Mouse (Mus musculus): ENCODE results near the gene Arap1. TPM values are rescaled to one million over a fixed set of nuclear protein-coding genes. Genes with fewer than 3 reads are reported as not detected.

The Arap1 gene
- polyA plus RNA-seq, 1 experiment from 2014 or later, result 33.9 TPM

DNA sequence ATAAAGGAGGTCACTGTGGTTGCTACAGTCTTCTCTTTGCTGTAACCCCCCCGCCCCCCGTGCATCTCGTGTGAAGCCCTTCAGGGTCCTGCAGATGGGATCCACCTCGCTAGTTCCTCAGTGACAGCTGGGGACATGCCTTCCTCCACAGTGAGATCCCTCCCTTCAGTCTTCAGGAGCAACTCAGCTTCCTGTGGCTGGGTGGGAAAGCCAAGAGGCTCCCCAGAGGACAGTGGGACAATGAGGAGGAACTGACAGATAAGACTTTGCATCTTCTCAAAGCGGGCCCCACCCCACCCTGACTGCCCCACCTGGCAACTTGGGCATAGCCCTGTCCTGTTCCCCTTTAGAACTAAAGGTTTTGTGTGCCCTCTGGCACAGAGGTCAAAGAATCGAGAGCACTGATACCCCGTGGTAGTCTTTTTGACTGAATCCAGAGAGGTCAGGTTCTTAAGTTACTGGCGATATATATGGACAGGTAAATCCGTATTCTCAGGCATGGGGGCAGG is 111.5 kb downstream of the Arap1 start:
- no peak for ATAC-seq (replicated peaks; ENCODE audit: low FRiP score)
- 56% methylated on average over 9 of the region's 9 CpGs for WGBS
- Histone ChIP-seq H3K36me3 (ENCODE audit: control insufficient read depth, insufficient read depth, low read length) (no peaks in the 10 kb centered on the region), H3K4me2 (no peak overlapping the region), H3K27me3 (replicated peaks; ENCODE audit: control insufficient read depth, insufficient read depth, low read length) (peaks cover 8% of the 10 kb centered on the region; the same call in 1 of the 2 replicates), H3K4me1 (replicated peaks; ENCODE audit: control insufficient read depth, insufficient read depth, low read length) (no peaks in the 10 kb centered on the region; the same call in 1 of the 2 replicates), H3K27ac (ENCODE audit: low read depth, low read length) (no peak overlapping the region), H3K9ac (ENCODE audit: low read depth, low read length) (no peak overlapping the region), H3K9me3 (ENCODE audit: control insufficient read depth, low read length) (no peaks in the 10 kb centered on the region), H3K4me3 (ENCODE audit: low read depth, low read length) (no peak overlapping the region)
- DNase-seq (ENCODE audit: low spot score), result no peak

DNA sequence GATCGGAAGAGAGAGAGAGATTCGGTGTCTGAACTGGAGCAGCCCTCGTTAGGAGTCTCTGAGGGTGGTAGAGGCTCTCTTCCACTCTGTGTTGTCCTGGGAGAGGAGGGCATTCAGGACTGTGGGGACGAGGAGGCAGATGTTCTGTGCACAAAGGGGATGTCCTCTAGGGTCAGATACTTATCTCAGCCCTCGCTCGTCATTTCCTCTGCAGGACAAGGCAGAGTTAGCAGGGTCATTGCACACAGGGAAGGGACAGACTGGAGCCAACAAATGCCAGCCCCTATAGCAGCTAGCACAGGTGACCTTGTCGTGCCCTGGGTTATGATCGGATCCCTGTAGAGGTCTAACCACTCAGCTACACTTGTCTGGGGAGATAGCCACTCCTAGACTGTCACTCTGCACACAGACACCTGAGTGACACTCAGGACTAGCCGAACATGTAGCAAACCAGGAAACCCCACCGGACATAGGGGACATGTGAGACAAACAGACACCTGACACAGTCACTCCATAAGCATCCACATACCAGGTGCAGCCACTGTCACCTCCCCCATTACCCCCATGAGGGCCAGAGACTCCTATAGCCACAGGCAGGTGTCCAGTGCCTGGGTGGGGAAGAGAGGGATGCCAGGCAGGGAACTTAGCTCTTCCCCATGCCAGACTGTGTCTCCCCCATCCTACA is 112.2 kb downstream of the Arap1 start:
- Histone ChIP-seq H3K36me3 (ENCODE audit: control insufficient read depth, insufficient read depth, low read length) (no peaks in the 10 kb centered on the region), H3K9me3 (ENCODE audit: control insufficient read depth, low read length) (no peaks in the 10 kb centered on the region), H3K9ac (ENCODE audit: low read depth, low read length) (no peak overlapping the region), H3K27ac (ENCODE audit: low read depth, low read length) (no peak overlapping the region), H3K4me3 (ENCODE audit: low read depth, low read length) (no peak overlapping the region), H3K4me2 (no peak overlapping the region), H3K27me3 (replicated peaks; ENCODE audit: control insufficient read depth, insufficient read depth, low read length) (peaks cover 8% of the 10 kb centered on the region; the same call in 1 of the 2 replicates), H3K4me1 (replicated peaks; ENCODE audit: control insufficient read depth, insufficient read depth, low read length) (no peaks in the 10 kb centered on the region; the same call in 1 of the 2 replicates)
- no peak for DNase-seq (ENCODE audit: low spot score)
- no peak for ATAC-seq (replicated peaks; ENCODE audit: low FRiP score)
- WGBS, result 48% methylated on average over 10 of the region's 10 CpGs

GRCm38 (mm10) chr7:101460608-101460957 is 112.7 kb downstream of the Arap1 start:
- no peak overlapping the region for H3K27ac ChIP-seq (ENCODE audit: low read depth, low read length)
- H3K4me2 ChIP-seq, result no peak overlapping the region
- no peaks in the 10 kb centered on the region for H3K9me3 ChIP-seq (ENCODE audit: control insufficient read depth, low read length)
- 59% methylated on average over 10 of the region's 10 CpGs for WGBS
- no peak overlapping the region for H3K9ac ChIP-seq (ENCODE audit: low read depth, low read length)
- no peaks in the 10 kb centered on the region for H3K36me3 ChIP-seq (ENCODE audit: control insufficient read depth, insufficient read depth, low read length)
- DNase-seq (ENCODE audit: low spot score) (no peak), ATAC-seq (replicated peaks; ENCODE audit: low FRiP score) (no peak)
- no peak overlapping the region for H3K4me3 ChIP-seq (ENCODE audit: low read depth, low read length)
- H3K27me3 ChIP-seq (replicated peaks; ENCODE audit: control insufficient read depth, insufficient read depth, low read length), result peaks cover 6% of the 10 kb centered on the region; the same call in 1 of the 2 replicates
- H3K4me1 ChIP-seq (replicated peaks; ENCODE audit: control insufficient read depth, insufficient read depth, low read length), result no peaks in the 10 kb centered on the region; the same call in 1 of the 2 replicates

GRCm38 (mm10) chr7:101461571-101461970 is 113.7 kb downstream of the Arap1 start:
- Histone ChIP-seq H3K27me3 (replicated peaks; ENCODE audit: control insufficient read depth, insufficient read depth, low read length) (peaks cover 6% of the 10 kb centered on the region; the same call in 1 of the 2 replicates), H3K4me1 (replicated peaks; ENCODE audit: control insufficient read depth, insufficient read depth, low read length) (peaks cover 5% of the 10 kb centered on the region; the same call in 1 of the 2 replicates), H3K4me3 (ENCODE audit: low read depth, low read length) (no peak overlapping the region), H3K4me2 (no peak overlapping the region), H3K36me3 (ENCODE audit: control insufficient read depth, insufficient read depth, low read length) (no peaks in the 10 kb centered on the region), H3K27ac (ENCODE audit: low read depth, low read length) (no peak overlapping the region), H3K9me3 (ENCODE audit: control insufficient read depth, low read length) (no peaks in the 10 kb centered on the region), H3K9ac (ENCODE audit: low read depth, low read length) (no peak overlapping the region)
- DNase-seq (ENCODE audit: low spot score) (no peak), ATAC-seq (replicated peaks; ENCODE audit: low FRiP score) (no peak)
- WGBS, result 77% methylated on average over 11 of the region's 11 CpGs

Other genes with a start within 250 kb of the Arap1 start
- gene Atg16l2, start 45.8 kb upstream of the Arap1 start, polyA plus RNA-seq (2014; fragmentation: Nextera tagmentation; extraction: Ambion mirVana), result 5.7 and 6.4 TPM in 2 replicates
- 86.4 and 93.9 TPM in 2 replicates for gene Stard10, start 31.0 kb upstream of the Arap1 start, polyA plus RNA-seq (2014; fragmentation: Nextera tagmentation; extraction: Ambion mirVana)
- gene Gm45837, start 62.8 kb downstream of the Arap1 start, polyA plus RNA-seq (2014; fragmentation: Nextera tagmentation; extraction: Ambion mirVana), result 2.1 TPM in 1 of 2 replicates, not detected in the other
- gene Pde2a, start 73.6 kb downstream of the Arap1 start, polyA plus RNA-seq (2014; fragmentation: Nextera tagmentation; extraction: Ambion mirVana), result 14.4 and 15.0 TPM in 2 replicates
- not detected in 2 replicates for gene Art2b, start 237.5 kb downstream of the Arap1 start, polyA plus RNA-seq (2014; fragmentation: Nextera tagmentation; extraction: Ambion mirVana)